Mouse (Mus musculus): ENCODE measurements at regions not wholly inside any gene's neighbourhood (a gene's known extent, or its start where the extent isn't known, plus 50 kb on each side); places are given as distances from the start of the nearest gene placed in this dataset.

DNA sequence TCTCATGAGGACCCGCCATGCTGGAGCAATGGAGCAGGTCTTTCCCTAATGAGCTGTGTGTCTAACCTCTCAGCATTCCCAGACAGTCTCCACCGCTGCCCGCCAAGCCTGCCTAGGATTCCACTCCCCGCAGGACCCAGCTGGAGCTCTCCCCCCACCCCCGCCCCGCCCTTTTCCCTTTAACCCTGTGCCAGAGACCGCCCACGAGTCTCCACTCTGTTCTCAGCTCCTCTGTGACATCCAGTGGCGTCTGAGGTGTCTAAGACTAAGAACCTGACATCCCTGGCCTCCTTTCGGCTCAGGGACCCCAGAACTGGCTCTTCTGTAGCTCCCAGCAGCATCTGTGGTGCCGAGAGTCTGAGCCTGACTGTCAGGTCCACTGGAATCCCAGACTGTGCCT, 50.9 kb upstream of the Tpp2 start:
- peak; percentile 52 for DNase-seq (ENCODE audit: low read depth, low spot score)

GRCm38 (mm10) chr1:43880396-43880795, 52.8 kb upstream of the Uxs1 start:
- no peak for DNase-seq (ENCODE audit: low read depth, low spot score)

DNA sequence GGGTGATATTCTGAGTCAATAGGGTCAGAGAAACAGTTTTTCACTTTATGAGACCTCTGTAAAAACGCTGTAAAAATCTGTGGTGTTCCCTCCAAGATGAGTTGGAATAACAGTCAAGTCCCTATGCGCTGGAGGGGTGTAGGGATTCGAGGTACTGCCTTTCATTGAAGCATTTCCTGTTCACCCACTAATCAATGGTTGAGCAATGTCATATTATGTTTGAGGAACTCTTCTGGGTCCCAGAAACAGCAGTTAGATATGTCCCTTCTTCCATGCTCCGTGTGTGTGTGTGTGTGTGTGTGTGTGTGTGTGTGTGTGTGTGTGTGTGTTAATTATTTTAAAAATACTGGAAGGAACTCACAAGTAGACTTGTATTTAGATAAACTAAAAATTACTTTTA, 52.3 kb upstream of the Uxs1 start:
- DNase-seq (ENCODE audit: low read depth, low spot score): no peak

DNA sequence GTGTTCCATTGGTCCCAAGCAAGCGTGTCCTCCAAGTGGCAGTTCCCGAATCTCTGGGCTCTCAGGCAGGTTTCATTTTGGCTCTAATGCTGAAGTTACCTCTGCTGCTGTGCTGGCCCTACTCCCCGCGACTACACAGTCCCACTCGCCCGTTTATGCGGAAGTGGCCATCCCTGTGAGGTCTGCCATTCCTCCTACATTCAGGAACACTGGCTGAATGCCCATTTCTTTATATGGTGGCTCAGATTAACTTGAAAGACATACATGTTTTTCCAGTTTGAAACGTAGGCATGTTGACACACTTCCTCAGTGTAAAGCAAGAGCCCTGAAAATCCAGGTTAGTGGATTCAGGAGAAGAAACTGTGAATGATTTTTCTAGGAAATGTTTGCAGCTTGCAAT, 51.6 kb upstream of the Uxs1 start:
- DNase-seq (ENCODE audit: low read depth, low spot score): no peak

DNA sequence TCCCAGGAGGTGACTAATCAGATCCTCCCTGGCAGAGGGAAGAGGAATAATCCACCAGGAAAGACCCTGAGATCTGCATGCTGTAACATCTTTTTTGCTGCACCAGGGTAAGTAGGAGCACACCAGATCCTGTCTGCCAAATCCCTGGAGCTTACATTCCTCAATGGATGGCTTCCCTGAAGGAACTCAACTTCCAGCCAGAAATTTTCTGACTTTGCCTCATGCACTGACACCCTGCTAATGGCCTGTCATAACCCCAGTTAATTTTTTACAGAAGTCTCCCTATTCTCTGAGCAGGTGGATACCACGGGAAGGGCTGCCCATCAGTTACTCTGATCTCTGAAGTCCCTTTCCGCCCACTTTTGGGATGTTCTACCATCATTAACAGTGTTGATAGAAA, 50.6 kb upstream of the Uxs1 start:
- DNase-seq (ENCODE audit: low read depth, low spot score): no peak

GRCm38 (mm10) chr1:43877704-43878103, 50.1 kb upstream of the Uxs1 start:
- no peak for DNase-seq (ENCODE audit: low read depth, low spot score)

All from R1 (cell line).